Mouse (Mus musculus) heart, adult 2 months (tissue): ENCODE measurements around the gene Cd6. TPM values are rescaled to one million over a fixed set of nuclear protein-coding genes. Genes with fewer than 3 reads are reported as not detected.

Experiments used
- DNase-seq, 2 experiments: peaks; one replicate each; pipeline ENCODE4 v3.0.0; 2021
- H3K27ac ChIP-seq: fragments of 200-600 bp; 2 replicates; pipeline ENCODE4 v1.8.1; 2022
- H3K27me3 ChIP-seq: fragments of 200-500 bp; 2 replicates; pipeline ENCODE4 v1.6.1; 2012; ENCODE audit warnings: mild to moderate bottlenecking, low read length, inconsistent platforms, mixed read lengths; ENCODE audit not compliant: control insufficient read depth, insufficient read depth
- H3K36me3 ChIP-seq: fragments of 200-500 bp; 2 replicates; pipeline ENCODE4 v1.6.1; 2012; ENCODE audit warnings: low read length, inconsistent platforms; ENCODE audit not compliant: control insufficient read depth, insufficient read depth
- H3K4me1 ChIP-seq: fragments of 200-500 bp; 2 replicates; pipeline ENCODE4 v1.6.1; 2011; ENCODE audit warnings: low read length; ENCODE audit not compliant: control insufficient read depth, insufficient read depth
- H3K4me3 ChIP-seq: fragments of 200-600 bp; 2 replicates; pipeline ENCODE4 v1.8.1; 2022
- H3K79me2 ChIP-seq: fragments of 200-500 bp; replicated peaks from 2 replicates; pipeline ENCODE4 v1.6.1; 2012; ENCODE audit warnings: mild to moderate bottlenecking, inconsistent platforms, low read length, moderate library complexity, mixed read lengths; ENCODE audit not compliant: control insufficient read depth, insufficient read depth
- H3K9ac ChIP-seq: fragments of 200-500 bp; 2 replicates; pipeline ENCODE4 v1.6.1; 2012; ENCODE audit warnings: low read depth, mild to moderate bottlenecking, control low read depth, inconsistent platforms, low read length, mixed read lengths
- CTCF ChIP-seq: fragments of 200-600 bp; IDR thresholded peaks from 2 replicates; pipeline ENCODE4 v1.8.1; 2022; ENCODE audit warnings: antibody characterized with exemption, mild to moderate bottlenecking, moderate library complexity
- EP300 ChIP-seq: fragments of 200-500 bp; IDR thresholded peaks from 2 replicates; pipeline ENCODE4 v1.6.1; 2011; ENCODE audit warnings: low read depth, low read length, control low read depth; ENCODE audit not compliant: insufficient read depth
- POLR2A ChIP-seq: fragments of 200-500 bp; IDR thresholded peaks from 2 replicates; pipeline ENCODE4 v1.6.1; 2011; ENCODE audit warnings: mild to moderate bottlenecking, low read depth, low read length, control low read depth; ENCODE audit not compliant: insufficient read depth
- WGBS: fragments of 180-500 bp; shearing (Covaris S2); methylation state at CpG from one replicate; pipeline ENCODE4 v1.1.7; 2018; 5-methylcytosine and 5-hydroxymethylcytosine counted together
- intact Hi-C: fragments of 180-260 bp; cut with DNase I; formaldehyde crosslinking; loops from one replicate; pipeline ENCODE4 v1.15.1; 2025
- polyA plus RNA-seq: library from polyadenylated mRNA; depleted of rRNA; stranded (reverse); fragments of >200 nt; gene quantifications from 2 replicates; pipeline ENCODE4 v1.2.3, GENCODE M21; 2012
- total RNA-seq, 2 experiments: library from RNA; stranded (reverse); gene quantifications; 2 replicates each; pipeline ENCODE4 v1.2.3; 2021

Cd6 gene
- total and polyA plus RNA-seq, 3 experiments, result 0.07 to 0.76 TPM; not detected in 1

DNA sequence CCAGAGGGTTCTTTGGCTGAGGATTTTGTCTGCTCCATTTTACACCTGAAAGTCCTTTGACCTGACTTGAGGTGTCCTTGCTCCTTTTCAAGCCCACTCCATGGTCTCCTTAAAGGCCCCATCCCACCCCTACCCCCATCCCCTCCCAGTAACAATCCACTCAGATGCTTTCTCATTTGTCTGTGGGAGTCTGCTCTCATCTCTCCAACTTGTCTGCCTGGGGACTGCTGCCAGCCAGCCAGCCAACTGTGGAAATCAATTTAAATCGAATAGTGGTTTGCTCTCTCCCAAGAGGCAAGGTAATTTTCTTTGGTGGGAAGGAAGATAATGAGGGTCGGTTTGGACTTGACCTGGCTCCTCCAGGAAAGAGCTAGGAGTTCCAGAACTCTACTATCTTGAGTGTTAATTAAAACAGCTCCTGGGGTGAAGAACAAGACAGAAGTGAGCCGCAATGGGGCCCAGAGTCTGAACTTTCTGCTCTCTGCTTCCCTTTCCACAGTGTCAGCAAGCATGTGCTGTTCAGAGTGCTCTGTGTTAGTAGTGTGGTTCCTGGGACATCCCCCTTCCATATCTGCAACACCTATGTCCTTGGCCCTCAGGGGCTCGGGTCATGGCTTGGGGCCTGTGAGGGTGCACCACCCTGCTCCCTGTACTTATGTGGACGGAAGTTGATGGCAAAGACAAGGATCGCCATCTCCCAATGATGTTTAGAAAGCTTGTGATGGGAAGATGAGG is 61.0 kb downstream of the Cd6 start:
- no peak overlapping the region for H3K4me3 ChIP-seq
- H3K27ac ChIP-seq, result no peak overlapping the region; the same call in 1 of the 2 replicates
- no peak overlapping the region for H3K9ac ChIP-seq
- DNase-seq, result no peak
- WGBS, result 67% methylated on average over 6 of the region's 6 CpGs
- TF ChIP-seq CTCF (no peak), EP300 (no peak), POLR2A (no peak)
- intact Hi-C loops, result no loop called here
- H3K79me2 ChIP-seq, result no peaks in the 10 kb centered on the region
- H3K36me3 ChIP-seq, result no peaks in the 10 kb centered on the region
- H3K27me3 ChIP-seq, result no peaks in the 10 kb centered on the region
- peaks cover 4% of the 10 kb centered on the region; the same call in 1 of the 2 replicates for H3K4me1 ChIP-seq

GRCm38 (mm10) chr19:10767631-10768030 is 62.2 kb downstream of the Cd6 start:
- intact Hi-C loops, result no loop called here
- Histone ChIP-seq H3K4me1 (peaks cover 4% of the 10 kb centered on the region; the same call in 1 of the 2 replicates), H3K9ac (no peak overlapping the region), H3K36me3 (no peaks in the 10 kb centered on the region), H3K4me3 (no peak overlapping the region), H3K79me2 (no peaks in the 10 kb centered on the region), H3K27ac (no peak overlapping the region; the same call in 1 of the 2 replicates), H3K27me3 (no peaks in the 10 kb centered on the region)
- whole genome bisulfite sequencing, result 92% methylated on average over 10 of the region's 10 CpGs
- TF ChIP-seq POLR2A (no peak), CTCF (no peak), EP300 (no peak)
- no peak for DNase-seq

GRCm38 (mm10) chr19:10763381-10764031 is 66.4 kb downstream of the Cd6 start:
- intact Hi-C loops, result no loop called here
- no peak overlapping the region for H3K4me3 ChIP-seq
- no peak for TF ChIP-seq EP300
- no peak for TF ChIP-seq POLR2A
- TF ChIP-seq CTCF, result no peak
- no peaks in the 10 kb centered on the region for H3K79me2 ChIP-seq
- no peak overlapping the region for H3K27ac ChIP-seq
- no peaks in the 10 kb centered on the region for H3K27me3 ChIP-seq
- DNase-seq, result no peak
- peaks cover 10% of the 10 kb centered on the region for H3K4me1 ChIP-seq
- no peaks in the 10 kb centered on the region; the same call in 1 of the 2 replicates for H3K36me3 ChIP-seq
- WGBS, result 74% methylated on average over 21 of the region's 21 CpGs
- no peak overlapping the region for H3K9ac ChIP-seq

- Histone ChIP-seq H3K9ac (no peak overlapping the region), H3K27me3 (no peaks in the 10 kb centered on the region), H3K79me2 (no peaks in the 10 kb centered on the region), H3K4me3 (no peak overlapping the region), H3K27ac (no peak overlapping the region), H3K4me1 (peaks cover 10% of the 10 kb centered on the region), H3K36me3 (no peaks in the 10 kb centered on the region; the same call in 1 of the 2 replicates)
- TF ChIP-seq CTCF (no peak), POLR2A (no peak), EP300 (no peak)
- WGBS, result 85% methylated on average over 6 of the region's 6 CpGs
- intact Hi-C loops, result no loop called here
- DNase-seq, result no peak
Measured at GRCm38 (mm10) chr19:10762468-10762867, 67.4 kb downstream of the Cd6 start.

GRCm38 (mm10) chr19:10761794-10762415 is 68.0 kb downstream of the Cd6 start:
- no peak for TF ChIP-seq CTCF
- TF ChIP-seq POLR2A, result no peak
- TF ChIP-seq EP300, result no peak
- H3K4me1 ChIP-seq, result peaks cover 12% of the 10 kb centered on the region
- H3K36me3 ChIP-seq, result no peaks in the 10 kb centered on the region; the same call in 1 of the 2 replicates
- 86% methylated on average over 8 of the region's 8 CpGs for WGBS
- H3K4me3 ChIP-seq, result no peak overlapping the region
- no peak for DNase-seq
- no peak overlapping the region for H3K9ac ChIP-seq
- H3K27ac ChIP-seq, result no peak overlapping the region
- no peaks in the 10 kb centered on the region for H3K79me2 ChIP-seq
- intact Hi-C loops, result no loop called here
- no peaks in the 10 kb centered on the region for H3K27me3 ChIP-seq
